Mouse (Mus musculus): ENCODE results near the gene Adgrg7. TPM values are rescaled to one million over a fixed set of nuclear protein-coding genes. Genes with fewer than 3 reads are reported as not detected.

The Adgrg7 gene
- polyA plus RNA-seq (2015; fragmentation: Nextera tagmentation; extraction: Ambion mirVana) = not detected in 2 replicates

DNA sequence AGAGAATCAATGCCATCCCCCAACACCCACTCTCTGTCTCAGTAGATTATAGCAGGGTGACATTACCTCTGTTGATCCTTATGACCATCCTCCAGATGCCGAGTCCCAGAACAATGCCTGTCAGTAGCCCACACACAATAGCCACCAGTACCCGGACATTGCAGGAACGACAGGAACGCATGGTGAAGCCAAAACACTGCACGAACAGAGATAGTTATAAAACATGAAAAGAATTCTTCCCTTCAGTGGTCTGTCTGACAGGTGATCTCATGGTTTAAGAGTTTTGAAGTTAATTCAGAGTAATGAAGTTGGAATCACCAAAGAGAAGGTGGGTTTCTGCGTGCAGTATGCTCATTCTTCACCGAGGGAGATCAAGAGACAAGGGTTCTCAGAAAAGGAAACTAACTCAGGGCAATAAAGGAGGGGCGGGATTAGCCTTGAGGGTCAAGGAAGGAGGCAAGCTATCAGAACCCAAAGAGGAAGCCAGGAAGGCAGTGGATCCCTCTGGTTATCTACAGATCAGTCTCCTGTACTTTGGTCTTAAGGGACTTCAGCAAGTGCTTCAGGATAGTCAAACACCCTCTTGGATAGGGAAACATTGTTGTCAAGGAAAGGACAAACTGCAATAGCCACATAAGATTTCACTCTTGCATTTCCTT is at the start of gene Adgrg7:
Adgrg7 (minus strand) TSS at position 375 of the 659 bp plus-strand sequence.
- H3K4me1 ChIP-seq = no peaks in the 10 kb centered on the region
- WGBS = 67% methylated on average over 8 of the region's 8 CpGs
- no peak within 1 kb of the TSS for H3K4me2 ChIP-seq (replicated peaks)
- no peaks in the 10 kb centered on the region for H3K27me3 ChIP-seq
- H3K27ac ChIP-seq = no peak within 1 kb of the TSS
- no peak within 1 kb of the TSS for H3K4me3 ChIP-seq
- no peaks in the 10 kb centered on the region for H3K36me3 ChIP-seq
- no peak within 1 kb of the TSS for H3K9ac ChIP-seq
- no peak for ATAC-seq (ENCODE audit: low FRiP score, low read depth)
- H3K9me3 ChIP-seq = no peaks in the 10 kb centered on the region

DNA sequence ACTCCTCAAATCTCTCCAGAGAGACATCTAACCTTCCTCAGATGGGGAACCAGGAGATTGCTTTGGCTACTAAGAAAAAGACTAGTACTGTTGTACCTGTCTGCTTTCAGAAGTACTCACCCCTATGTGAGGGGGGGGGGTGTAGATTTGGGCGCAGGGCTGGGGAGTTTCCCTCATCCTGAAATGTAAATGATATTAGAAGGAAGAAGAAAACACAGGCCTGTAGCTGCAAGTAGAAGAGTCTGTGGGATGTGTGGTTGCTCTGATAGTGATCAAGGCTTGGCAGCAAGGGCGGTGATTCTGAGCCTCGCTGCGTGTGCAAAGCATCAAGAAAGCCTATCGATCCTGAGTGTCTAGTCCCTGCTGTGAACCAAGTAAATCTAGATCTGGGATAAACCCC is 47.3 kb upstream of the Adgrg7 start:
- H3K4me2 ChIP-seq (replicated peaks) = no peak overlapping the region
- H3K36me3 ChIP-seq = no peaks in the 10 kb centered on the region
- 90% methylated on average over 5 of the region's 5 CpGs for WGBS
- H3K9ac ChIP-seq = no peak overlapping the region
- no peak for ATAC-seq (ENCODE audit: low FRiP score, low read depth)
- no peaks in the 10 kb centered on the region for H3K9me3 ChIP-seq
- H3K27ac ChIP-seq = no peak overlapping the region
- no peaks in the 10 kb centered on the region for H3K4me1 ChIP-seq
- no peaks in the 10 kb centered on the region for H3K27me3 ChIP-seq
- no peak overlapping the region for H3K4me3 ChIP-seq

DNA sequence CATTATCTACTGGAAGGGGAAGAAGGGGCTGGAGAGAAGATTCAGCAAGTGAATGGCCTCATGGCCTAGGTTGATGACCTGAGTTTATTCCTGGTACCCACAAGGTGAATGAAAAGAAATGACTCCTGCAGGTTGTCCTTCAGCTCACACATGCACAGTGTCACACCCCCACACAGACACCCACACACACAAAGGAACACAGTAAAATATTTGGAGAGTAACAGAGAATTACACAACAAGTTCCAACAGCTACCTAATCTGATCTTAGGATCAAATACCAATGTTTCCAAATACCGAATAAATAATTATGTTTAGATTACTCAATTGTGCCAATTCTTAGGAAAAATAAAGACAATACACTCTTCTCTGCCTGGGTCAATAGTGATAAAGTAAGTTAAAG is 37.7 kb upstream of the Adgrg7 start:
- no peak for ATAC-seq (ENCODE audit: low FRiP score, low read depth)
- Histone ChIP-seq H3K4me3 (no peak overlapping the region), H3K4me1 (no peaks in the 10 kb centered on the region), H3K9me3 (no peaks in the 10 kb centered on the region), H3K9ac (no peak overlapping the region), H3K27ac (no peak overlapping the region), H3K4me2 (replicated peaks) (no peak overlapping the region), H3K27me3 (no peaks in the 10 kb centered on the region), H3K36me3 (no peaks in the 10 kb centered on the region)
- WGBS = 96% methylated on average over 1 of the region's 1 CpGs

DNA sequence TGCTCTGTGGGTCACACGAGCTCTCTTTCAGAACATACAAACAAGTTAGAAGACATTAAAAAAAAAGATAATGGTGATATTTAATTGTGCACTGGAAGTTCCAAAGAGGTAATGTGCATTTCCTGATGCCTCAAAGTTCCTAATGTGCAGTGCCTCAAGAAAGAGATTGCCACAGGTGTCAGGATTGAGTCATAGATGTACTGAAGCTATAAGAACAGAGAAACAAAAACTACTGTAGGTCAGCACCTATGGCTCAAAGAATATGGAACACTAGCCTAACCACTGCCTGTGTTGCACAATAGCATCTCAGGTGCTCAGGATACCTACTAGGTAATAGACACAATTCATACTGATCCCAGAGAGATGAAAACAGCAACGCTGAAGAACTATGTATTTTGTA is 36.3 kb upstream of the Adgrg7 start:
- WGBS = 90% methylated on average over 2 of the region's 2 CpGs
- Histone ChIP-seq H3K27me3 (no peaks in the 10 kb centered on the region), H3K4me1 (no peaks in the 10 kb centered on the region), H3K4me2 (replicated peaks) (no peak overlapping the region), H3K4me3 (no peak overlapping the region), H3K27ac (no peak overlapping the region), H3K9me3 (no peaks in the 10 kb centered on the region), H3K9ac (no peak overlapping the region), H3K36me3 (no peaks in the 10 kb centered on the region)
- no peak for ATAC-seq (ENCODE audit: low FRiP score, low read depth)

DNA sequence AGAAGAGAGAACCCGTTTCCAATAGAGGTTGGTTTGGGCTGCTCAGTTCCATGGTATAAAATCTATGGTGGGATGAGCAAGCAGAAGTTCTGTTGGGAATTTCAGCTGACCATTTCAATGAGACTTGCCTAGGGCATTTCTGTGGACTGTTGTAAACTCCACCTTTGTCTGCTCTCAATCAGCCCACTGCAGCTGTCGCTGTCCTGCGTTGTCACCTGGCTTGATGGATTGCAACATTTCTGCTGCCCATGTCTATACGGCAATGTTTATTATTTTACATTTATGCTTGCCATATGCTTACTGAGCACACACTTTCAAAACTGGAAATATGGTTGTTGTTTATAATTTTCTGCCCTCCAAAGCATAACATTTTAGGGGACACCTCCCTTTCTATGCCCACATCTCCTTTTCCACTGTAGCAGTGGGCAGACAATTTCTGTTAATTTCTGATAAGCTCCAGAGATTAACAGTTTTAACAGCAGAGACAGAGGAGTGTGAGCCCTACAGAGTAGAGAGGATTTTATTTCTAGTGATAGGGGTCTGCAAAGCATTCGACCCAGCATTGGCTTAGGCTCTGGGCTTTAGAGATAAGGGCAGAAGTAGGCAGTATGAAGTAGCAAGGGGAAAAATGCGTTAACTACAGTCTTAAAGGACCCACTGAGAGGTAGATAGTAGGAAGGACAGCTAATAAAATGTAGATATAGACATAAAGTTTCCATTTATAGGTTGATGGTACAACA is 5.9 kb upstream of the Adgrg7 start:
- Histone ChIP-seq H3K4me3 (no peak overlapping the region), H3K27me3 (no peaks in the 10 kb centered on the region), H3K36me3 (no peaks in the 10 kb centered on the region), H3K4me2 (replicated peaks) (no peak overlapping the region), H3K27ac (no peak overlapping the region), H3K4me1 (no peaks in the 10 kb centered on the region), H3K9me3 (no peaks in the 10 kb centered on the region), H3K9ac (no peak overlapping the region)
- no peak for ATAC-seq (ENCODE audit: low FRiP score, low read depth)
- WGBS = 77% methylated on average over 6 of the region's 6 CpGs

DNA sequence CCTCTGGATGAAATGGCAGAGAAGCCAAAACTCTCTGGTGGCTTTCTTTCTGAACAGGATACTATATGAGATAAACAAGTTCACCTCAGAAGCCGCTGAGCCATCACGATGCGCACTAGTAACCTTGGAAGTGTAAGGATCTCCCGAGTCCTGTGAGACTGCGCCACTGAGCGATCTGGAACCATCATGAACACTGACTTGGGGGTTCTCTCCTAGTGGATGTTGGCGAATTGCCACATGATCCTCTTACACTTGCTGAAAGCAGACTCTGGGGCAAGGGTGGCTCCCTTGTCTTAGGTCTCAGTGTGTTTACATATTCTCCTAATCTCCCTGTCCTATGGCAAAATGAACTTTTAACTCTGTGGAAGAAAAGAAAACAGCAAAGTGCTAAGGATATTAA is 5.3 kb upstream of the Adgrg7 start:
- 90% methylated on average over 7 of the region's 7 CpGs for WGBS
- Histone ChIP-seq H3K27me3 (no peaks in the 10 kb centered on the region), H3K27ac (no peak overlapping the region), H3K4me1 (no peaks in the 10 kb centered on the region), H3K4me3 (no peak overlapping the region), H3K9ac (no peak overlapping the region), H3K36me3 (no peaks in the 10 kb centered on the region), H3K4me2 (replicated peaks) (no peak overlapping the region), H3K9me3 (no peaks in the 10 kb centered on the region)
- ATAC-seq (ENCODE audit: low FRiP score, low read depth) = no peak

DNA sequence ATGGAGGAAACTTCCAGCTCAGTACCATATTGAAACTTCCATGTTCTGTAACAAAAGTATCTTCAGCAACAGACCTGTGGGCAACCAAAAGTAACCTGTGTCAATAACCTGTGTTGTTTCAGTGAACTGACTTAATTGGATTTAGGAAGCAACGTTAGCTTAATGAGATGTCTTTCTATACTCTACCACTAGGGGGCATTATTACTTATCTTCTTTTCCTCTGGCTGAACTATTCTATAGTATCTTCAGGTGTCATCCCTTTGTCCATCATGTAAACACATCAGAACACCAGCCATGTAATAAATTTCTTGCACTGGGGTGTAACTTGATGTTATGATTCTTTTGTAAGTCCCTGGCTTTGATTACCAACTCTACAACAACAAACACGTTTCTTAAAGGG is 4.8 kb upstream of the Adgrg7 start:
- no peaks in the 10 kb centered on the region for H3K4me1 ChIP-seq
- WGBS = 38% methylated on average over 2 of the region's 2 CpGs
- no peaks in the 10 kb centered on the region for H3K27me3 ChIP-seq
- H3K9ac ChIP-seq = no peak overlapping the region
- no peaks in the 10 kb centered on the region for H3K9me3 ChIP-seq
- H3K27ac ChIP-seq = no peak overlapping the region
- ATAC-seq (ENCODE audit: low FRiP score, low read depth) = no peak
- H3K36me3 ChIP-seq = no peaks in the 10 kb centered on the region
- no peak overlapping the region for H3K4me2 ChIP-seq (replicated peaks)
- H3K4me3 ChIP-seq = no peak overlapping the region

DNA sequence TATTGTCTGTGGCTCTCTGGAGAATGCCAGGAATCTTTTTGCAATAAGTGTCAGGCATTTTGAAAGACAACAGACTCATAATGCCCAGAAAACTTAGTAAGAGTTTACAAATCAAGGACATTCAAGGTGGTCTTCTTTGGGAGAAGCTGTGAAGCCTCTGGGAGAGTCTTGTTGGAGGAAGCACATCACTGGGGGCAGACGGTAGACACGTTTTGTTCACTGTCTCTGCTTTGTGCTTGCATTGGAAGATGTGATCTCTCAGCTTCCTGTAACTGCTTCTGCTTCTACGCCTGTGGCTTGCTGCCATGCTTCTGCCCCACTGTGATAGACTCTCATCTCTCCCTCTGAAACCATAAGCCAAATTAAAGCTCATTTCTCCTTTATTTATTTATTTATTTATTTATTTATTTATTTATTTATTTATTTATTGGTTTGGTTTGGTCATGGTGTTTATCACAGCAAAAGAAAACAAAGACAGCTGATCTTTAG is 3.9 kb upstream of the Adgrg7 start:
- Histone ChIP-seq H3K36me3 (no peaks in the 10 kb centered on the region), H3K9me3 (no peaks in the 10 kb centered on the region), H3K4me3 (no peak overlapping the region), H3K4me1 (no peaks in the 10 kb centered on the region), H3K4me2 (replicated peaks) (no peak overlapping the region), H3K27ac (no peak overlapping the region), H3K27me3 (no peaks in the 10 kb centered on the region), H3K9ac (no peak overlapping the region)
- ATAC-seq (ENCODE audit: low FRiP score, low read depth) = no peak
- WGBS = 88% methylated on average over 3 of the region's 3 CpGs

DNA sequence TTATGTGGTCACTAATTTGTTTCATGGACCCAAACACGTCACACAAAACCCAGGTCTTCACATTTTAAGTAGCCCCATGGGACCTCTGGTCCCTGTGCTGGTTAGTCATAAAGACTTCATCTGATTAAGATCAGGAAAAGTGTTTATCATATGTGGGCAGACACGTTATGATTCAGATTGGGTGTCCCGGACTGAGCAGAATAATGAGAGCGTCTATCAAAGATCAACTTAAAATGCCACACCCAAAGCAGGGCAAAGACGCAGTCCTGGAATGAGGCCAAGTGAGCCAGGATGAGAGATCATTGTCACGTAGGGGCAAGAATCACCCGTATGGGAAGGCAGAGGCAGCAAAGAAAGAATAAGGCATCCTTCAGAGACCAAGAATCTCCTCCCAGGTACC is 3.2 kb upstream of the Adgrg7 start:
- no peak for ATAC-seq (ENCODE audit: low FRiP score, low read depth)

DNA sequence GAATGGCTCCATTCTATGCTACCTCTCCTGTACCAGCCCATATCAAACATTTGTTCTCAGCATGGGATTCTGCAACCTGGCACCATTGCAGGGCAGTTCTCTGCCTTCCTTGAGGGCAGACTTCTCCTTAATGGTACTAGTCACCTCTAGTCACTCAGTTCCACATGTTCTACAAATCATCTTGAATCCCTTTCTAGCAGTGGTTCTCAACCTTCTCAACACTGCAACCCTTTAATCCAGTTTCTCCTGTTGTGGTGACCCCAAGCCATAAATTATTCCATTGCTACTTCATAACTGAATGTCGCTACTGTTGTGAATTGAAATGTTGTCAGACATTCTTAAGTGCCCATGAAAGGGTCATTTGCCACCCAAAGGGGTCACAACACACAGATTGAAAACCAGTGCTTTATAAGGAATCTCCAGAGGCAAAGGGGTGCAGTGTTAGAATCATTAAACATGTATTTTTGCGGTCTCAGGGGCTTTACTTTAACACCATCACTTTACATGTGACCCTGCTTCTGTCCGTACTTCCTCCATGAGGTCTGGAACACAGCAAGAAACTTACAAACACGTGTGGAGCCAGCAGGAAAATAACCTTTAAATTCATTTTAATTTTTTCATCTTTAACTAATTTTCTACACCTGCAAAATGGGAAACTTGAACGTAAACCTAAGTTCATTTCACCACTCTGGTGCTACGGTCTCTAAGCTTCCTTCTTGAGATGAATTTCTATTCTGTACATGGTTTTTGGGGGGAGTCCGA is 1.1 kb downstream of the Adgrg7 start:
- no peak overlapping the region for H3K27ac ChIP-seq
- no peaks in the 10 kb centered on the region for H3K36me3 ChIP-seq
- WGBS = 79% methylated on average over 7 of the region's 7 CpGs
- no peak overlapping the region for H3K9ac ChIP-seq
- H3K4me2 ChIP-seq (replicated peaks) = no peak overlapping the region
- no peaks in the 10 kb centered on the region for H3K9me3 ChIP-seq
- no peak for ATAC-seq (ENCODE audit: low FRiP score, low read depth)
- H3K4me3 ChIP-seq = no peak overlapping the region
- H3K4me1 ChIP-seq = no peaks in the 10 kb centered on the region
- H3K27me3 ChIP-seq = no peaks in the 10 kb centered on the region

More for the DNA sequence above, 3.2 kb upstream of the Adgrg7 start:
- H3K4me2 ChIP-seq (replicated peaks) = no peak overlapping the region
- WGBS = 80% methylated on average over 7 of the region's 7 CpGs
- no peaks in the 10 kb centered on the region for H3K27me3 ChIP-seq
- H3K36me3 ChIP-seq = no peaks in the 10 kb centered on the region
- H3K4me3 ChIP-seq = no peak overlapping the region
- no peak overlapping the region for H3K9ac ChIP-seq
- no peaks in the 10 kb centered on the region for H3K9me3 ChIP-seq
- H3K4me1 ChIP-seq = no peaks in the 10 kb centered on the region
- H3K27ac ChIP-seq = no peak overlapping the region

DNA sequence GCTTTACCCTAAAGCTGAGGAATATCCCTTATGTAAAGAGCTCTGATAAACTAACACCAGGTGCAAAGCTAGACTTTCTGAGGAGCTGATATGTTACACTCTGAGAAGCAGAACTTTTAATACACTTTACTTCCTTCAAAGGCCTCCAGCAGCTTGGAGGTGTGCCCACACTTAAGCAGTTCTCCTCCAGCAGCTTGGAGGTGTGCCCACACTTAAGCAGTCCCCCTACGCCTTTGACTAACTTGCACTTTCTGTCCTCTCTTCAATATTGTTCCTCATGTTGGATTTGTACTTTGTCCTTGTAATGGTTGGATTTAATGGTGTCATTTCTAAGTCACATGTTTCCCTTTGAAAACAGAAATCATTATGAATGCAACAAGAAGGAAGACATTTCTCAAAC is 1.9 kb downstream of the Adgrg7 start:
- H3K27me3 ChIP-seq = no peaks in the 10 kb centered on the region
- no peaks in the 10 kb centered on the region for H3K36me3 ChIP-seq
- no peak overlapping the region for H3K4me2 ChIP-seq (replicated peaks)
- H3K4me3 ChIP-seq = no peak overlapping the region
- no peak overlapping the region for H3K9ac ChIP-seq
- 69% methylated on average over 1 of the region's 1 CpGs for WGBS
- no peak overlapping the region for H3K27ac ChIP-seq
- no peak for ATAC-seq (ENCODE audit: low FRiP score, low read depth)
- H3K4me1 ChIP-seq = no peaks in the 10 kb centered on the region
- no peaks in the 10 kb centered on the region for H3K9me3 ChIP-seq

DNA sequence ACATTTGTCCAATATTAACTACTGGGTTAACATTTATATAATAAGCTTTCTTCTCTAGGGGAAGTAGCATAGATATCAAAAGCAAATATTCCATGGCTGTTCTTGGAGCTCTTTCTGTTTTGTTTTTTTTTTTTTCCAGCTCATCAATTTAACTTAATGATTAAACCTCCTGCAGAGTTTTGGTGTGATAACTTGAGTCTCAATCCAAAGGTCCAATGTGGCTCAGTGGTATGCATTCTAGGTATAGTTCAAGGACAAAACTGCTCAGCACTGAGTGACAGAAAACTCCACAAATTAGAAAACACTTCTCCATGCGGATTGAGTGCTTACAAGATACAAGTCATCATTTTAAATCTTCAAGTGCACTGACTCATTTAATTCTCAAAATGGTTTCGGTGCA is 9.7 kb downstream of the Adgrg7 start:
- Histone ChIP-seq H3K9ac (no peak overlapping the region), H3K9me3 (0 out of 2 replicates have a peak, but pooled peaks cover 3% of the 10 kb centered on the region), H3K27me3 (no peaks in the 10 kb centered on the region), H3K4me3 (no peak overlapping the region), H3K4me1 (no peaks in the 10 kb centered on the region), H3K36me3 (no peaks in the 10 kb centered on the region), H3K27ac (no peak overlapping the region), H3K4me2 (replicated peaks) (no peak overlapping the region)
- 86% methylated on average over 2 of the region's 2 CpGs for WGBS
- no peak for ATAC-seq (ENCODE audit: low FRiP score, low read depth)

All from limb, embryonic 13.5 days (tissue).